Mouse (Mus musculus) adrenal gland, postnatal 14 days (tissue): ENCODE measurements around the gene Rfng. TPM values are rescaled to one million over a fixed set of nuclear protein-coding genes. Genes with fewer than 3 reads are reported as not detected.
"Not testable (repeated sequence)": the region's sequence is repeated elsewhere in the genome, so short reads cannot be mapped to it uniquely, and the experiment has no call there.

ENCODE experiments used
- DNase-seq: peaks from one replicate; pipeline ENCODE4 v3.0.0; 2021; ENCODE audit warnings: mixed read lengths
- total RNA-seq: library from RNA; stranded (reverse); gene quantifications from 2 replicates; pipeline ENCODE4 v1.2.3, GENCODE M21; 2021

Gene Rfng
- total RNA-seq, 1 experiment from 2014 or later, result 18.6 TPM

GRCm38 (mm10) chr11:120812068-120812467 lies 28.1 kb upstream of the Rfng start:
- no peak for DNase-seq

GRCm38 (mm10) chr11:120808010-120808409 lies 24.0 kb upstream of the Rfng start:
- DNase-seq, result peak; percentile 71

GRCm38 (mm10) chr11:120805375-120806298 lies 21.6 kb upstream of the Rfng start:
- DNase-seq, result no peak

- DNase-seq, result no peak
These were observed 20.8 kb upstream of the Rfng start for GRCm38 (mm10) chr11:120804769-120805168.

- no peak for DNase-seq
These were observed 20.3 kb upstream of the Rfng start for GRCm38 (mm10) chr11:120804274-120804673.

- DNase-seq, result peak; percentile 94
These were observed 16.3 kb upstream of the Rfng start for GRCm38 (mm10) chr11:120800061-120800904.

- DNase-seq, result no peak
These were observed 15.4 kb upstream of the Rfng start for GRCm38 (mm10) chr11:120799316-120799890.

GRCm38 (mm10) chr11:120798244-120798643 lies 14.2 kb upstream of the Rfng start:
- no peak for DNase-seq

- DNase-seq, result no peak
These were observed 12.6 kb upstream of the Rfng start for GRCm38 (mm10) chr11:120796614-120796946.

- DNase-seq, result peak; percentile 98
These were observed 12.0 kb upstream of the Rfng start, which contains the start of gene Dus1l for GRCm38 (mm10) chr11:120795756-120796613. Gene Dus1l, minus strand, starts transcription at chr11:120796403.

- DNase-seq, result no peak
These were observed 8.6 kb upstream of the Rfng start for GRCm38 (mm10) chr11:120792652-120793051.

- DNase-seq, result no peak
These were observed 5.8 kb upstream of the Rfng start for GRCm38 (mm10) chr11:120789810-120790209.

- DNase-seq, result no peak
These were observed 5.3 kb upstream of the Rfng start for GRCm38 (mm10) chr11:120789355-120789754.

- DNase-seq, result not testable (repeated sequence)
These were observed 4.5 kb upstream of the Rfng start for GRCm38 (mm10) chr11:120788460-120788859.

GRCm38 (mm10) chr11:120785145-120785544 lies 1.1 kb upstream of the Rfng start:
- peak; percentile 9 for DNase-seq

GRCm38 (mm10) chr11:120783426-120784063 lies 462 bp downstream of the Rfng start:
- DNase-seq, result peak; percentile 15

- DNase-seq, result not testable (repeated sequence)
These were observed 2.6 kb downstream of the Rfng start for GRCm38 (mm10) chr11:120781361-120781760.

GRCm38 (mm10) chr11:120779876-120780275 lies 4.1 kb downstream of the Rfng start:
- DNase-seq, result no peak

- no peak for DNase-seq
These were observed 6.9 kb downstream of the Rfng start for GRCm38 (mm10) chr11:120777123-120777522.

GRCm38 (mm10) chr11:120775774-120776469 lies 8.1 kb downstream of the Rfng start:
- peak; percentile 98 for DNase-seq
